Mouse (Mus musculus): Measurements from ENCODE around the gene Synpo2. TPM values are rescaled to one million over a fixed set of nuclear protein-coding genes. Genes with fewer than 3 reads are reported as not detected.

The Synpo2 gene
- total and polyA plus RNA-seq, 3 experiments: 0.22 TPM; not detected in 2

GRCm38 (mm10) chr3:123168815-123169214, 67.1 kb downstream of the Synpo2 start:
- peak; percentile 28; the same call in 1 of the 2 replicates for ATAC-seq (ENCODE audit: extremely low read depth, insufficient number of reproducible peaks, low FRiP score, poor library complexity, severe bottlenecking)
- no peaks in the 10 kb centered on the region for H3K4me1 ChIP-seq (ENCODE audit: insufficient read depth, low read depth, low read length)
- no peak overlapping the region for H3K4me3 ChIP-seq (ENCODE audit: low read depth, low read length)
- H3K9me3 ChIP-seq (replicated peaks): no peaks in the 10 kb centered on the region
- H3K27me3 ChIP-seq (ENCODE audit: insufficient read depth, low read length): no peaks in the 10 kb centered on the region
- peak; percentile 4 for DNase-seq (ENCODE audit: low spot score)
- no peak for TF ChIP-seq GATA2 (IDR thresholded peaks at IDR 0.05; ENCODE audit: borderline replicate concordance, low read depth, low read length)
- TF ChIP-seq POLR2AphosphoS5 (IDR thresholded peaks at IDR 0.05; ENCODE audit: insufficient replicate concordance, low read depth, low read length): no peak
- TF ChIP-seq CTCF (IDR thresholded peaks at IDR 0.05; ENCODE audit: low read depth, low read length): no peak
- TF ChIP-seq TAL1 (conservative IDR thresholded peaks at IDR 0.05; ENCODE audit: low read depth, low read length): no peak
- no peak for TF ChIP-seq GATA1 (IDR thresholded peaks at IDR 0.05; ENCODE audit: borderline replicate concordance, low read length)
- H3K36me3 ChIP-seq (replicated peaks): no peaks in the 10 kb centered on the region

GRCm38 (mm10) chr3:123166450-123166849, 69.5 kb downstream of the Synpo2 start:
- H3K4me1 ChIP-seq (ENCODE audit: insufficient read depth, low read depth, low read length): no peaks in the 10 kb centered on the region
- H3K4me3 ChIP-seq (ENCODE audit: low read depth, low read length): no peak overlapping the region
- ATAC-seq (ENCODE audit: extremely low read depth, insufficient number of reproducible peaks, low FRiP score, poor library complexity, severe bottlenecking) (no peak), DNase-seq (ENCODE audit: low spot score) (no peak)
- H3K27me3 ChIP-seq (ENCODE audit: insufficient read depth, low read length): no peaks in the 10 kb centered on the region
- TF ChIP-seq POLR2AphosphoS5 (IDR thresholded peaks at IDR 0.05; ENCODE audit: insufficient replicate concordance, low read depth, low read length) (no peak), GATA2 (IDR thresholded peaks at IDR 0.05; ENCODE audit: borderline replicate concordance, low read depth, low read length) (no peak), GATA1 (IDR thresholded peaks at IDR 0.05; ENCODE audit: borderline replicate concordance, low read length) (no peak), TAL1 (conservative IDR thresholded peaks at IDR 0.05; ENCODE audit: low read depth, low read length) (no peak), CTCF (IDR thresholded peaks at IDR 0.05; ENCODE audit: low read depth, low read length) (no peak)
- no peaks in the 10 kb centered on the region for H3K36me3 ChIP-seq (replicated peaks)
- H3K9me3 ChIP-seq (replicated peaks): no peaks in the 10 kb centered on the region

- no peaks in the 10 kb centered on the region for H3K4me1 ChIP-seq (ENCODE audit: insufficient read depth, low read depth, low read length)
- H3K9me3 ChIP-seq (replicated peaks): no peaks in the 10 kb centered on the region
- TF ChIP-seq GATA2 (IDR thresholded peaks at IDR 0.05; ENCODE audit: borderline replicate concordance, low read depth, low read length) (no peak), GATA1 (IDR thresholded peaks at IDR 0.05; ENCODE audit: borderline replicate concordance, low read length) (no peak), TAL1 (conservative IDR thresholded peaks at IDR 0.05; ENCODE audit: low read depth, low read length) (no peak), POLR2AphosphoS5 (IDR thresholded peaks at IDR 0.05; ENCODE audit: insufficient replicate concordance, low read depth, low read length) (no peak), CTCF (IDR thresholded peaks at IDR 0.05; ENCODE audit: low read depth, low read length) (no peak)
- H3K4me3 ChIP-seq (ENCODE audit: low read depth, low read length): no peak overlapping the region
- no peak for ATAC-seq (ENCODE audit: extremely low read depth, insufficient number of reproducible peaks, low FRiP score, poor library complexity, severe bottlenecking)
- no peaks in the 10 kb centered on the region for H3K27me3 ChIP-seq (ENCODE audit: insufficient read depth, low read length)
- H3K36me3 ChIP-seq (replicated peaks): no peaks in the 10 kb centered on the region
- DNase-seq (ENCODE audit: low spot score): no peak
Measured at GRCm38 (mm10) chr3:123164183-123164582, 71.8 kb downstream of the Synpo2 start.

- no peak for ATAC-seq (ENCODE audit: extremely low read depth, insufficient number of reproducible peaks, low FRiP score, poor library complexity, severe bottlenecking)
- Histone ChIP-seq H3K36me3 (replicated peaks) (no peaks in the 10 kb centered on the region), H3K4me3 (ENCODE audit: low read depth, low read length) (no peak overlapping the region), H3K9me3 (replicated peaks) (no peaks in the 10 kb centered on the region), H3K4me1 (ENCODE audit: insufficient read depth, low read depth, low read length) (no peaks in the 10 kb centered on the region), H3K27me3 (ENCODE audit: insufficient read depth, low read length) (no peaks in the 10 kb centered on the region)
- TF ChIP-seq GATA1 (IDR thresholded peaks at IDR 0.05; ENCODE audit: borderline replicate concordance, low read length): no peak
- no peak for TF ChIP-seq CTCF (IDR thresholded peaks at IDR 0.05; ENCODE audit: low read depth, low read length)
- no peak for TF ChIP-seq POLR2AphosphoS5 (IDR thresholded peaks at IDR 0.05; ENCODE audit: insufficient replicate concordance, low read depth, low read length)
- no peak for TF ChIP-seq TAL1 (conservative IDR thresholded peaks at IDR 0.05; ENCODE audit: low read depth, low read length)
- TF ChIP-seq GATA2 (IDR thresholded peaks at IDR 0.05; ENCODE audit: borderline replicate concordance, low read depth, low read length): no peak
- no peak for DNase-seq (ENCODE audit: low spot score)
Measured at GRCm38 (mm10) chr3:123163192-123163523, 72.8 kb downstream of the Synpo2 start.

- Histone ChIP-seq H3K36me3 (replicated peaks) (no peaks in the 10 kb centered on the region), H3K9me3 (replicated peaks) (no peaks in the 10 kb centered on the region), H3K27me3 (ENCODE audit: insufficient read depth, low read length) (no peaks in the 10 kb centered on the region), H3K4me3 (ENCODE audit: low read depth, low read length) (no peak overlapping the region), H3K4me1 (ENCODE audit: insufficient read depth, low read depth, low read length) (no peaks in the 10 kb centered on the region)
- TF ChIP-seq TAL1 (conservative IDR thresholded peaks at IDR 0.05; ENCODE audit: low read depth, low read length): no peak
- no peak for TF ChIP-seq CTCF (IDR thresholded peaks at IDR 0.05; ENCODE audit: low read depth, low read length)
- ATAC-seq (ENCODE audit: extremely low read depth, insufficient number of reproducible peaks, low FRiP score, poor library complexity, severe bottlenecking) (no peak), DNase-seq (ENCODE audit: low spot score) (no peak)
Measured at GRCm38 (mm10) chr3:123162289-123163191, 73.4 kb downstream of the Synpo2 start.

- Histone ChIP-seq H3K27me3 (ENCODE audit: insufficient read depth, low read length) (no peaks in the 10 kb centered on the region), H3K9me3 (replicated peaks) (no peaks in the 10 kb centered on the region), H3K36me3 (replicated peaks) (no peaks in the 10 kb centered on the region), H3K4me3 (ENCODE audit: low read depth, low read length) (no peak overlapping the region), H3K4me1 (ENCODE audit: insufficient read depth, low read depth, low read length) (no peaks in the 10 kb centered on the region)
- DNase-seq (ENCODE audit: low spot score) (no peak), ATAC-seq (ENCODE audit: extremely low read depth, insufficient number of reproducible peaks, low FRiP score, poor library complexity, severe bottlenecking) (no peak; the same call in 1 of the 2 replicates)
- no peak for TF ChIP-seq TAL1 (conservative IDR thresholded peaks at IDR 0.05; ENCODE audit: low read depth, low read length)
- TF ChIP-seq CTCF (IDR thresholded peaks at IDR 0.05; ENCODE audit: low read depth, low read length): peak; percentile 61
- no peak for TF ChIP-seq GATA2 (IDR thresholded peaks at IDR 0.05; ENCODE audit: borderline replicate concordance, low read depth, low read length)
- TF ChIP-seq GATA1 (IDR thresholded peaks at IDR 0.05; ENCODE audit: borderline replicate concordance, low read length): no peak
- TF ChIP-seq POLR2AphosphoS5 (IDR thresholded peaks at IDR 0.05; ENCODE audit: insufficient replicate concordance, low read depth, low read length): no peak
Measured at GRCm38 (mm10) chr3:123160792-123161191, 75.2 kb downstream of the Synpo2 start.

Measured in G1E (cell line).